ENCODE assay signal across 21 mouse cellular contexts in the genomic region with DNA sequence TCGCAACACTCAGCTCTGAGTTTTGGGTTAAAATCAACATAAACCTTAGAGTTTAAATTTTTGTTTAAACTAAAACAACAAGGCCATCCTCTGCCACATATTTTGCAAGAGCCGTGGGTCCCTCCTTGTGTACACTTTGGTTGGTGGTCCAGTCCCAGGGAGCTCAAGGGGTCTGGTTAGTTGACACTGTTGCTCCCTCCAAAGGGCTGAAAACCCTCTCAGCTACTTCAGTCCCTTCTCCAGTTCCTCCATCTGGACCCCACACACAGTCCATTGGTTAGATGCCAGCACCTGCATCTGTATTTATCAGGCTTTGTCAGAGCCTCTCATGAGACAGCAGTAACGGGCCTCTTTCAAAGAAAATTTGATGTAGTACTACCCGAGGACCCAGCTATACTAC.
DNase-seq lines count a peak whose midpoint lies in the region; ATAC-seq and TF ChIP-seq lines count a peak whose summit lies in the region.
"Had no signal": no experiment of that assay in that cellular context is flagged by ENCODE, and none has a peak within 500 bp of the region (broad histone marks: within the 10 kb centered on the region; RNA-seq: fewer than 3 reads in every experiment).

No protein-coding gene starts in this region.

- no peak for TF ChIP-seq CTCF in lung, adult 2 months (IDR thresholded peaks at IDR 0.05; ENCODE audit: insufficient read depth, low read length)

- no peaks in the 10 kb centered on the region for H3K4me1 ChIP-seq in limb, embryonic 14.5 days (ENCODE audit: control insufficient read depth, insufficient read depth, low read length)
- no peaks in the 10 kb centered on the region for H3K4me1 ChIP-seq in limb, embryonic 10.5 days
- no peaks in the 10 kb centered on the region for H3K4me1 ChIP-seq in lung, embryonic 15.5 days
- no peaks in the 10 kb centered on the region for H3K4me1 ChIP-seq in lung, adult 2 months (ENCODE audit: control insufficient read depth, insufficient read depth, low read length)
- H3K4me1 ChIP-seq: embryonic facial prominence, embryonic 12.5 days; embryonic facial prominence, embryonic 15.5 days; forebrain, embryonic 10.5 days; forebrain, embryonic 12.5 days had no signal

- H3K27me3 ChIP-seq in limb, embryonic 14.5 days (ENCODE audit: control insufficient read depth, insufficient read depth, low read length): no peaks in the 10 kb centered on the region
- no peaks in the 10 kb centered on the region for H3K27me3 ChIP-seq in limb, embryonic 10.5 days (ENCODE audit: low read depth, poor library complexity, severe bottlenecking)
- no peaks in the 10 kb centered on the region for H3K27me3 ChIP-seq in lung, embryonic 15.5 days
- H3K27me3 ChIP-seq: embryonic facial prominence, embryonic 12.5 days; embryonic facial prominence, embryonic 15.5 days; forebrain, embryonic 12.5 days had no signal

- peak; percentile 14 for DNase-seq in limb, embryonic 14.5 days (ENCODE audit: low spot score)
- DNase-seq in limb, embryonic 10.5 days (ENCODE audit: low spot score): no peak
- DNase-seq in lung, adult 2 months: no peak
- DNase-seq: adrenal gland, adult 2 months; adrenal gland, postnatal 10 days; adrenal gland, postnatal 25 days; cerebellum, adult 11 months; cerebellum, adult 18-20 months; cerebellum, adult 8-10 months; cerebellum, adult 9-11 months; cerebellum, postnatal 14 days; cerebellum, postnatal 36 days; embryo, embryonic 11 days had no signal

- no peaks in the 10 kb centered on the region for H3K36me3 ChIP-seq in limb, embryonic 14.5 days (ENCODE audit: control insufficient read depth, insufficient read depth, low read length)
- no peaks in the 10 kb centered on the region for H3K36me3 ChIP-seq in limb, embryonic 10.5 days
- no peaks in the 10 kb centered on the region for H3K36me3 ChIP-seq in lung, embryonic 15.5 days
- H3K36me3 ChIP-seq: embryonic facial prominence, embryonic 12.5 days; embryonic facial prominence, embryonic 15.5 days; forebrain, embryonic 10.5 days; forebrain, embryonic 12.5 days had no signal

- 69% methylated on average over 4 of the region's 4 CpGs for WGBS in limb, embryonic 14.5 days
- WGBS in limb, embryonic 10.5 days: 93% methylated on average over 4 of the region's 4 CpGs
- WGBS in lung, embryonic 15.5 days: 53% methylated on average over 4 of the region's 4 CpGs
- 67% methylated on average over 4 of the region's 4 CpGs for WGBS in lung, adult 2 months

- no peak for TF ChIP-seq POLR2A in limb, embryonic 14.5 days (IDR thresholded peaks at IDR 0.05; ENCODE audit: borderline replicate concordance, extremely low read depth, insufficient read depth, insufficient read length)
- no peak for TF ChIP-seq POLR2A in lung, adult 2 months (IDR thresholded peaks at IDR 0.05; ENCODE audit: borderline replicate concordance, extremely low read depth, low read depth, low read length)

- H3K4me3 ChIP-seq in limb, embryonic 14.5 days (replicated peaks; ENCODE audit: low read length): no peak overlapping the region
- H3K4me3 ChIP-seq in limb, embryonic 10.5 days: no peak overlapping the region
- H3K4me3 ChIP-seq in lung, embryonic 15.5 days: no peak overlapping the region
- no peak overlapping the region for H3K4me3 ChIP-seq in lung, adult 2 months (replicated peaks; ENCODE audit: extremely low read depth, low read depth, low read length)
- H3K4me3 ChIP-seq: embryonic facial prominence, embryonic 12.5 days; embryonic facial prominence, embryonic 15.5 days; erythroblast, embryonic 14.5 days; forebrain, embryonic 10.5 days; forebrain, embryonic 12.5 days had no signal

- ATAC-seq in limb, embryonic 14.5 days (ENCODE audit: low FRiP score, low read depth): no peak
- ATAC-seq in lung, embryonic 15.5 days (ENCODE audit: borderline replicate concordance, extremely low read depth, low FRiP score, low TSS enrichment): peak; percentile 8; the same call in 1 of the 2 replicates
- ATAC-seq: forebrain, embryonic 14.5 days; forebrain, embryonic 16.5 days had no signal

- no peak overlapping the region for H3K9ac ChIP-seq in limb, embryonic 14.5 days (ENCODE audit: low read depth, low read length, severe bottlenecking)
- no peak overlapping the region for H3K9ac ChIP-seq in lung, embryonic 15.5 days
- H3K9ac ChIP-seq: embryonic facial prominence, embryonic 12.5 days; embryonic facial prominence, embryonic 15.5 days; forebrain, embryonic 12.5 days had no signal

- no peaks in the 10 kb centered on the region for H3K9me3 ChIP-seq in limb, embryonic 14.5 days (ENCODE audit: control insufficient read depth, low read length)
- H3K9me3 ChIP-seq in limb, embryonic 10.5 days (replicated peaks): no peaks in the 10 kb centered on the region
- H3K9me3 ChIP-seq in lung, embryonic 15.5 days: no peaks in the 10 kb centered on the region
- H3K9me3 ChIP-seq: embryonic facial prominence, embryonic 12.5 days; embryonic facial prominence, embryonic 15.5 days; forebrain, embryonic 10.5 days; forebrain, embryonic 12.5 days had no signal

- no peak overlapping the region for H3K4me2 ChIP-seq in limb, embryonic 14.5 days (replicated peaks; ENCODE audit: low read depth, low read length, severe bottlenecking)
- H3K4me2 ChIP-seq in lung, embryonic 15.5 days: no peak overlapping the region
- H3K4me2 ChIP-seq: embryonic facial prominence, embryonic 12.5 days; embryonic facial prominence, embryonic 15.5 days; forebrain, embryonic 12.5 days had no signal

- H3K27ac ChIP-seq in limb, embryonic 14.5 days (replicated peaks; ENCODE audit: low read depth, low read length): no peak overlapping the region
- no peak overlapping the region for H3K27ac ChIP-seq in limb, embryonic 10.5 days
- H3K27ac ChIP-seq in lung, embryonic 15.5 days: no peak overlapping the region
- H3K27ac ChIP-seq: embryonic facial prominence, embryonic 12.5 days; embryonic facial prominence, embryonic 15.5 days; forebrain, embryonic 10.5 days; forebrain, embryonic 12.5 days had no signal
